ENCODE assay signal across 10 mouse cellular contexts in genomic region chr3:75219211-75219610, GRCm38 (mm10). TPM values are rescaled to one million over a fixed set of nuclear protein-coding genes. Genes with fewer than 3 reads are reported as not detected.
A peak's percentile ranks its signal among the peaks of the same experiment; 100 is the strongest.
DNase-seq lines count a peak whose midpoint lies in the region; ATAC-seq lines count a peak whose summit lies in the region.
"Had no signal": no experiment of that assay in that cellular context is flagged by ENCODE, and none has a peak within 500 bp of the region (broad histone marks: within the 10 kb centered on the region; RNA-seq: fewer than 3 reads in every experiment).

No protein-coding gene starts in this region.

- intact Hi-C loops in left cerebral cortex, postnatal 25 days (cut with DNase I), result loop anchor here (1.0 to 10.0 kb wide), 3 partner anchors 501 to 786 kb away; no protein-coding TSS in a partner anchor

- DNase-seq in hindbrain, embryonic 10.5 days (ENCODE audit: low spot score), result peak; percentile 48
- DNase-seq in Muller cell, postnatal 12 days (ENCODE audit: inconsistent ontology term), result peak; percentile 7
- DNase-seq in left cerebral cortex, postnatal 25 days (ENCODE audit: low spot score in 2 of 2), result peak; percentile 68 to 76
- no peak for DNase-seq in urinary bladder, postnatal 4 days (ENCODE audit: low spot score in 2 of 2)

- WGBS in hindbrain, embryonic 10.5 days, result 10% methylated on average over 1 of the region's 1 CpGs
- WGBS in hindbrain, embryonic 12.5 days, result 13% methylated on average over 1 of the region's 1 CpGs

- no peaks in the 10 kb centered on the region for H3K4me1 ChIP-seq in hindbrain, embryonic 10.5 days (replicated peaks)
- H3K4me1 ChIP-seq in hindbrain, embryonic 12.5 days, result no peaks in the 10 kb centered on the region
- H3K4me1 ChIP-seq: embryonic facial prominence, embryonic 12.5 days; lung, embryonic 15.5 days had no signal

- H3K4me2 ChIP-seq in hindbrain, embryonic 12.5 days (replicated peaks), result no peak overlapping the region
- H3K4me2 ChIP-seq: embryonic facial prominence, embryonic 12.5 days; lung, embryonic 15.5 days had no signal

- no peak overlapping the region for H3K9ac ChIP-seq in hindbrain, embryonic 12.5 days
- H3K9ac ChIP-seq: embryonic facial prominence, embryonic 12.5 days; lung, embryonic 15.5 days had no signal

- ATAC-seq in hindbrain, embryonic 12.5 days (ENCODE audit: low FRiP score), result no peak
- peak; percentile 95 for ATAC-seq in common myeloid progenitor, adult 5-6 weeks (replicated peaks; ENCODE audit: low read depth, poor library complexity, severe bottlenecking)
- peak; percentile 59 to 69; a peak in 3 of 4 replicates for ATAC-seq in hematopoietic stem cell, adult 5-6 weeks (replicated peaks in 1 of 2; ENCODE audit: insufficient read depth in 1 of 2, low FRiP score in 2 of 2, low TSS enrichment in 1 of 2, low read depth in 1 of 2, poor library complexity in 2 of 2, severe bottlenecking in 2 of 2)
- ATAC-seq in neutrophil, adult 5-6 weeks (ENCODE audit: extremely low read depth, insufficient number of reproducible peaks, low FRiP score, poor library complexity, severe bottlenecking), result peak; percentile 56; the same call in 1 of the 2 replicates

- H3K27ac ChIP-seq in hindbrain, embryonic 10.5 days, result no peak overlapping the region
- H3K27ac ChIP-seq in hindbrain, embryonic 12.5 days, result no peak overlapping the region
- H3K27ac ChIP-seq: embryonic facial prominence, embryonic 12.5 days; lung, embryonic 15.5 days had no signal

- no peaks in the 10 kb centered on the region for H3K36me3 ChIP-seq in hindbrain, embryonic 10.5 days
- no peaks in the 10 kb centered on the region for H3K36me3 ChIP-seq in hindbrain, embryonic 12.5 days
- H3K36me3 ChIP-seq: embryonic facial prominence, embryonic 12.5 days; lung, embryonic 15.5 days had no signal

- H3K9me3 ChIP-seq in hindbrain, embryonic 10.5 days, result no peaks in the 10 kb centered on the region
- no peaks in the 10 kb centered on the region for H3K9me3 ChIP-seq in hindbrain, embryonic 12.5 days (replicated peaks)
- H3K9me3 ChIP-seq: embryonic facial prominence, embryonic 12.5 days; lung, embryonic 15.5 days had no signal

- H3K4me3 ChIP-seq in hindbrain, embryonic 10.5 days, result no peak overlapping the region
- H3K4me3 ChIP-seq in hindbrain, embryonic 12.5 days, result no peak overlapping the region
- H3K4me3 ChIP-seq: embryonic facial prominence, embryonic 12.5 days; lung, embryonic 15.5 days had no signal

- H3K27me3 ChIP-seq in hindbrain, embryonic 10.5 days (ENCODE audit: insufficient read depth, poor library complexity, severe bottlenecking), result no peaks in the 10 kb centered on the region
- H3K27me3 ChIP-seq in hindbrain, embryonic 12.5 days, result no peaks in the 10 kb centered on the region
- H3K27me3 ChIP-seq: embryonic facial prominence, embryonic 12.5 days; lung, embryonic 15.5 days had no signal

RNA-seq across cellular contexts. Expression of gene Serpini2, which starts 50.7 kb away (rescaled TPM):
- polyA plus RNA-seq in hindbrain, embryonic 10.5 days (2016; fragmentation: Nextera tagmentation; extraction: Ambion mirVana), result not detected in 2 replicates
- not detected in 2 replicates for polyA plus RNA-seq in hindbrain, embryonic 12.5 days (2016; fragmentation: Nextera tagmentation; extraction: Ambion mirVana)
- total RNA-seq in common myeloid progenitor, adult 5-6 weeks (2017), result not detected in 2 replicates
- not detected in 2 replicates for total RNA-seq in hematopoietic stem cell, adult 5-6 weeks (2017)
- total RNA-seq in left cerebral cortex, postnatal 25 days (2021), result not detected
- not detected in 2 replicates for total RNA-seq in neutrophil, adult 5-6 weeks (2017)
- polyA plus RNA-seq: embryonic facial prominence, embryonic 12.5 days; lung, embryonic 15.5 days had no signal

RNA-seq across cellular contexts. Expression of gene Zbbx, which starts 54.4 kb away (rescaled TPM):
- 0.50 and 1.1 TPM in 2 replicates for polyA plus RNA-seq in hindbrain, embryonic 10.5 days (2016; fragmentation: Nextera tagmentation; extraction: Ambion mirVana)
- 1.4 and 1.5 TPM in 2 replicates for polyA plus RNA-seq in hindbrain, embryonic 12.5 days (2016; fragmentation: Nextera tagmentation; extraction: Ambion mirVana)
- total RNA-seq in common myeloid progenitor, adult 5-6 weeks (2017), result not detected in 2 replicates
- total RNA-seq in hematopoietic stem cell, adult 5-6 weeks (2017), result not detected in 2 replicates
- 1 to 10 TPM; 3.1 to 4.4 TPM for total RNA-seq in left cerebral cortex, postnatal 25 days (2021)
- not detected in 2 replicates for total RNA-seq in neutrophil, adult 5-6 weeks (2017)
- polyA plus RNA-seq: embryonic facial prominence, embryonic 12.5 days had no signal

Comparison
In these comparisons a context has a peak if more than half of its experiments do, and no peak if none do; other contexts are left out.
1. DNase-seq: peak in hindbrain, embryonic 10.5 days (single experiment), Muller cell, postnatal 12 days (single experiment) and left cerebral cortex, postnatal 25 days (2 of 2); none in urinary bladder, postnatal 4 days (0 of 2).